Mouse (Mus musculus) MN1 (cell line): ENCODE measurements around the gene Atad3a.
"Not testable (repeated sequence)": the region's sequence is repeated elsewhere in the genome, so short reads cannot be mapped to it uniquely, and the experiment has no call there.

Source experiments
- DNase-seq: peaks from one replicate; pipeline ENCODE4 v3.0.0-alpha.2; 2016; ENCODE audit warnings: low spot score

Atad3a gene

GRCm38 (mm10) chr4:155774971-155775740, 14.3 kb upstream of the Atad3a start:
- no peak for DNase-seq

- DNase-seq: peak; percentile 80
Measured at GRCm38 (mm10) chr4:155774280-155774754, 13.4 kb upstream of the Atad3a start, which contains the start of gene Vwa1. Gene Vwa1 (minus strand): TSS chr4:155774698.

DNA sequence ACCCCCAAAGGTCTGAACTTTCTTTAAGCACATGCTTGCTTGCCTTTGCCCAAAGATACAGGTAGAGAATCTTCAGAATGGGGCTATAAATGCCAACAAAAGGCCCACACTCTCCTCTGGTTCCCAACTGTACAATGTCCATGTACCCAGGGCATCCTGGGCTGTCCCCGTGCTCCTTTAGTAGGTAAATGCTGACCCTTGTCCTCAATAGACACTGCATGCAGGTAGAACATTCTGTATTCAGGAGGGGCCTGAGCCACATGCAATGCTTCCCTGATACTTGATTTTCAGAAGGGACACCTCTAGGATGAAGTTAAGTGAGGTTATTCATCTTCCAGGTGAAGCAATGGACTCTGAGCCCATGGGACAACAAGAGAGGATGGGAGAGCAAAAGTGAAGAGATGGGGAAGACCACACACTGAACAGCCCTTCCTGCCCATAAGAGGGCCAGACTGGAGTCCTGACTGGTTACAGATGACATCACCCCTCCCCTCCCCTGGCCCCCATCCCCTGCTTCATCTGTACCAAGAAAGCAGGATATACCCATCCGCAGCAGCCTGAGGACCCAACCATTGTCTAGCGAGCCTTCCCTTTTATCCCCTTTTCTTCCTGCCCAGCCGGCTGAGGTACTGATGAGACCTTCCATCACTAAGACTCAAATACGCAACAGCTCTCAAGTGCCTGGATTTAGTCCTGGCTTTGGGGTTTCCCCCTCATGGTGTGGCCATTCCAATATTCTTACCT, 12.6 kb upstream of the Atad3a start:
- no peak for DNase-seq

DNA sequence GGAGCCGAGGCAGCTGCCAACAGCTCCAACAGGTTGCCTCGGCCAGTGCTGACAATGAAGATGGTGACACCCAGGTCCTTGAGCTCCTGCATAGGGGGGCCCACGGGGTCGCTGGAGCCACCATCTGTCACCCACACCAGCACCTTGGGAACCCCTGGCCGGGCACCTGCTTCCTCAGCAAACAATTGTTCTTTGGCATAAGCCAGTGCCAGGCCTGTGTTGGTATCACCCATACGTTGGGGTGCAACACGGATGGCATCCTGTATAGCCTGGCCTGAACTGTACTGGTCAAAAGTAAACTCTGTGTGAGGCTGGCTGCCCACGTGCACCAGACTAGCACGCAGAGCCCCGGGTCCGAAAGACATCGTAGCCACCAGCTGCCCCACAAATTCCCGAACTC, 11.9 kb upstream of the Atad3a start:
- DNase-seq: no peak

DNA sequence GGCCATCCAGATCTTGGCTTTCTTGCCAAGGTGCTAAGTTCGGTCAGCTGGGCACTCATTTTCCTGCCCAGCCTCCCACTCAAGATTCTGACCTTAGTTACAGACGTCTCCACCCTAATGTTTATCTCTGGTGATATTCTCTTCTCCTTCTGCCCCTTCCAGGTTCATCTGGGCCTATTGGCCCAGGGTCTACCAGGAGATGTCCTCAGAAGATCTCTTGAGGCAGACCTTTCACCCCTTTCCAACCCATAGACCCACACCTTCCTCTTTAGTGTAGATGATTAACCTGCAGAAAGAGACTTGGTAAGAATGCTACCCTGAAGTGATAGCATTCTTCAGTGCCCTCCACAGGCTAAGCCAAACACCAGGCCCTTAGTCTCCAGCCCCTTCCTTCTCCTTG, 10.8 kb upstream of the Atad3a start:
- no peak for DNase-seq

GRCm38 (mm10) chr4:155770626-155771025, 9.7 kb upstream of the Atad3a start:
- DNase-seq: no peak

- DNase-seq: peak; percentile 93
Measured at GRCm38 (mm10) chr4:155769880-155770512, 9.1 kb upstream of the Atad3a start.

GRCm38 (mm10) chr4:155769496-155769879, 8.6 kb upstream of the Atad3a start:
- no peak for DNase-seq

DNA sequence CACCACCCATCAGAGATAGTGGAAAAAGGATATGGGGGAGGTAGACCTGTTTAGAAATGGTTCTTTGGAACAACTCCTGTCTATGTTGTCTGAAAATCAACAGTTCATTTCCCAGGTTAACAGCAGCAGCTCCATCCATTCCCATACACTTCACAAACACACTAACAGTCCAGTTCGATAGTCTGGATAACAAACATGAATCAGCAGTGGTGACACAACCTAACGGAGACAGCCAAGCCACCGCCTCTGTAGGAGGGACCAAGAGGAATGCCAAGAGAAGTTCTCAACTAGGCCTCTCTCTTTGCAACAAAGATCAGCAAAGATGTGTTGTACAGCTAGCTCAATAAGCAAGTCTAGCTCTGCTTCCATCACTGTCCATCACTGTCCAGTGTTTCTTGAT, 1.5 kb upstream of the Atad3a start:
- DNase-seq: no peak

DNA sequence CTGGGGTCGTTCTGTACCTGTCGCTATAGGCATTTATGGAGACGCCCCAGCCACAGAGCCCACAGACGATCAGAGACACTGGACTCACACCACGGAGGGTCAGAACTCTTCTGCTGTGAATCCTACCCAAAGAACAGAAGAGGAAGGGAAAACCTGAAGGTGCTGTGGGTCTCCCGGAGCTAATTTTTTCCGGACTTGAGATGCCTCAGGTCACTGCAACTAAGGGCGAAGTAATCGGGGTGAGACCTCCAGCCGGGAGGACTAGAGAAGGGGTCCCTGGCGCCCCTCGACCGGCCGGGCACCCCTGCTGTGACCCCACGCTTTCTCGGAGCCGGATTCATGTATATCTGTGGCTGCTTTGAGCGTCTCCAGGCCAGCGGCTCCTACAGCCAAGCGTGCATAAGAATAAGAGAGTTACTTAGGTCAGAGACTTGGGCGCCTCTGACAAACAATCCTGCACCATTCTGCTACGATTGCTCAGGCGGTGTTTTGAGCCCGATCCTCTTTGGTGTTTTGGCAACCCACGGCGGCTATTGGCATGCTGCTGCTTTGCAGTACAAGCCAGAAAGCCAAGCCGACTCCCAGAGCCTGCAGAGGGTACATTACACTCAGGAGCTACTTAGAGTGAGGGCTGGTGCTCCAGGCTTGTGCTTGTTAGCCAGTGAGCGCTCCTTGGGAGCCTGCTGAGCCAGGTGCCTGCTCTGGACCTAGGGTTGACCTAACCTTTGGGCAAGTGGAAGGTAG, 635 bp upstream of the Atad3a start:
- peak; percentile 43 for DNase-seq

- DNase-seq: peak; percentile 82
Measured at GRCm38 (mm10) chr4:155759862-155760612, 856 bp downstream of the Atad3a start.

- DNase-seq: no peak
Measured at GRCm38 (mm10) chr4:155757011-155757410, 3.9 kb downstream of the Atad3a start.

- DNase-seq: no peak
Measured at GRCm38 (mm10) chr4:155746575-155747490, 14.1 kb downstream of the Atad3a start.

DNA sequence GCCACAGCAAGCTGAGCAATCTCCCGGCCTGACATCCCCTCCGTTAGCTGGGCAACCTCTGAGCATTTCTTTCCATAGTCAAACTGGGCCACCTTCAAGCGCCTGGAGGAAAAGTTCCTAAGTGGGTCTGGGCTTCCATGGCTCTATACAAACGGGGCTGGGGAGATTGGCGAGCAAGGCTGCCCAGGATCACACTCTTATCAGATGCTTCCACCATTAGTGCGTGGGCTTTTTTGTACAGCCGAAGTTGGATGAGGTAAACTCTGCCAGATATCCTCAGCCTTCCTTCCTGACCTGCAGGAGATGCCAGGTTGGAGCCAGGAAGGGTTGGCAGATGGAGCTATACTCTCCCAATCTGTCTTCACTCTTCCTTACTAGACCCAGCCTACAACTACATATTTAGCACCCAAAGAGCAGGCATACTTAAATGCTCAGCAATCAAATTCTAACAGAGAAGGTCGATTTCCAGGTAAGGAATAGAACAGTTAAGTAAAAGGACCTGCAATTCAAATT, 14.8 kb downstream of the Atad3a start:
- DNase-seq: no peak

DNA sequence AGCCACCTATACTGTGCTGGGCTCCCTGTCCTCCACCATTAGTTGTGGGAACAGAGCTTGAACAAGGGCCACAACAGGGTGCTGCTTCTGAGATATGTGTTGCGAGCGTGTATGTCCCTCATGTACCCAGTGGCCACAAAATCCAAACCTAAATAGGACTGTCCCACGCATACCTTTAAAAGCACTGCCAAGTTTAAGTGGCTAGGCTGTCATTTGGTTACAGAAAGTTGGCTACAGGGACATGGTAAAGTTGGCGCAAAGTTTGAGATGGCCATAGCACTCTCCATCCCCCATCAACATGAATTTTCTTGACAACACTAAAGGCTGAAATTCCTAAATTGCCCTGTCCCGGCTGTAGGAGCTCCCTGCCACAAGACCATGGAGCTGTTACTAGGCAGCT, 15.8 kb downstream of the Atad3a start:
- DNase-seq: no peak

GRCm38 (mm10) chr4:155744474-155744873, 16.4 kb downstream of the Atad3a start:
- DNase-seq: no peak

DNA sequence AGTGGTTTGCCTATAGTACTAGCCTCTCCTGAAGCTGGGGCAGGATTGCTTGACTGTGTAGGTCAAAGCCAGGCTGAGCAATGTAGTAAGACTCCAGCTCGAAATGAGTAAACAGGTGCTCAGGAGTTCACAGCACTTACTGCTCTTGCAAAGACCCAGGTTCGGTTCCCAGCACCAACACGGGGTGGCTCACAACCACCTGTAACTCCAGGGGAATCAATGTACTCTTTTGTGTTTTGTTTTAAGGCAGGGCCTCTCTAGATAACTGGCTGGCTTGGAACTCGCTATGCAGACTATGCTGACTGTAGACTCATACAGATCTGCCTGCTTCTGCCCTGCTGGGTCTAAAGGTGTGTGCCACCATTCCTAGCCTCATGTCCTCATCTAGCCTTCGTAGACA, 18.2 kb downstream of the Atad3a start:
- no peak for DNase-seq

GRCm38 (mm10) chr4:155740681-155741080, 20.2 kb downstream of the Atad3a start:
- DNase-seq: not testable (repeated sequence)

DNA sequence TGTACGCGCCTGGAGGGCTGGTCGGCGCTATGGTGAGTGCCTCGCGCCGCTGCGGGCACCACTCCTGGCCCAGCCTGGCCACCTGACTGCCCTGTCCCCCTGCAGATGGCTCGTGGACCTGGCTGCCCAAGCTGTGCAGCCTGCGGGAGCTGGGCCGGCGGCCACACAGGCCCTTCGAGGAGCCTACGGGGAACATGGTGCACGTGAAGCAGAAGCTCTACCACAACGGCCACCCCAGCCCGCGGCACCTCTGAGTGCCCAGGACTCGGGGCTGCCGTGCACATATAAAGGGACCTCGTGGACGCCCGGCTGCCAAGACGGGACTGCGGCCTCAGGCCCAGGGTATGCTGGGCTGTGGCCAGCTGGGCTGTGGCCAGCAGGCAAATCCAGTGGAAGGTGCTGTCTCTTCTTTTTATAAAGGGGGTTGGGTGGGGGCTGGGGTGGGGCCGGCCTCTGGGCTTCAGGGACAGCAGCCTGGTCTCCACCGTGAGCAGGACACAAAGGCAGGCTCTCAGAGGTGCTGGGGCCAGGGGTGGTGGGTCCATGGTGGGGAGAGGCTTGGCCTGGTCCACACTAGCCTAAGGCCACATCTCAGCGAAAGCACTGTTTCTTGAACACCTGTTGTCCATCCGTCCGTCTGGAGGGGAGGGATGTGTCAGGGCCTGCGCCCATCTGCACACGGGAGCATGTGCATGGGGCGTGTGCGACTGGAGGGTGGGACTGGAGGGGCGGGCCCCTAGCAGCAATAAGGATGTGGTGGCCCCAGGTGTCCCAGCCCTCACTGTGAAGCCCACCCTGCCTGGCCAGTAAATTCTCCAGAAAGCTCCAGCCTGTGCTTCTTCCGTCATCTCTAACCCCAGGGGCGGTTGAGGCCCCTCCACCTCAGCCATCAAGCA, 20.9 kb downstream of the Atad3a start:
- DNase-seq: no peak
